Mouse (Mus musculus): ENCODE data around the gene Nppb. TPM values are rescaled to one million over a fixed set of nuclear protein-coding genes. Genes with fewer than 3 reads are reported as not detected.

Gene Nppb
- polyA plus RNA-seq (2012; fragmentation: generic; extraction: Trizol) = not detected

GRCm38 (mm10) chr4:147985205-147986132 lies at the start of gene Nppb:
TSS of gene Nppb (plus strand) at chr4:147985788.

GRCm38 (mm10) chr4:147936331-147936954 lies 49.1 kb upstream of the Nppb start, which contains the start of gene Plod1:
TSS of gene Plod1 (minus strand) at chr4:147936767.

GRCm38 (mm10) chr4:147940576-147941044 lies 45.0 kb upstream of the Nppb start, which contains the start of gene 2510039O18Rik:
TSS of gene 2510039O18Rik (plus strand) at chr4:147940895.

GRCm38 (mm10) chr4:148000202-148000772 lies 14.7 kb downstream of the Nppb start, which contains the start of gene Nppa:
TSS of gene Nppa (plus strand) at chr4:148000722.

Other genes with a start within 250 kb of the Nppb start
- under 1 TPM in 1 of 2 experiments, not detected in 1; 0.05 TPM for gene Zfp984, start 176.0 kb upstream of the Nppb start, polyA plus RNA-seq (2012; fragmentation: generic; extraction: Trizol)
- gene Zfp933, start 137.4 kb upstream of the Nppb start, polyA plus RNA-seq (2012; fragmentation: generic; extraction: Trizol) = under 1 TPM; 0.02 to 0.35 TPM
- 10 to 100 TPM; 18.3 to 21.0 TPM for gene Miip, start 117.0 kb upstream of the Nppb start, polyA plus RNA-seq (2012; fragmentation: generic; extraction: Trizol)
- gene Fv1, start 116.8 kb upstream of the Nppb start, polyA plus RNA-seq (2012; fragmentation: generic; extraction: Trizol) = 1 to 10 TPM in 1 of 2 experiments, under 1 TPM in 1; 0.26 to 2.9 TPM
- 10 to 100 TPM; 21.7 to 28.1 TPM for gene Mfn2, start 81.1 kb upstream of the Nppb start, polyA plus RNA-seq (2012; fragmentation: generic; extraction: Trizol)
- gene Plod1, start 49.0 kb upstream of the Nppb start, polyA plus RNA-seq (2012; fragmentation: generic; extraction: Trizol) = 10 to 100 TPM; 25.9 to 69.0 TPM
- gene 2510039O18Rik, start 44.9 kb upstream of the Nppb start, polyA plus RNA-seq (2012; fragmentation: generic; extraction: Trizol) = 10 to 100 TPM; 15.3 to 43.6 TPM
- not detected for gene Nppa, start 14.9 kb downstream of the Nppb start, polyA plus RNA-seq (2012; fragmentation: generic; extraction: Trizol)
- gene Clcn6, start 53.0 kb downstream of the Nppb start, polyA plus RNA-seq (2012; fragmentation: generic; extraction: Trizol) = 1 to 10 TPM; 1.5 to 7.3 TPM
- 10 to 100 TPM in 1 of 2 experiments, 1 to 10 TPM in 1; 4.5 to 16.9 TPM for gene Mthfr, start 53.3 kb downstream of the Nppb start, polyA plus RNA-seq (2012; fragmentation: generic; extraction: Trizol)
- 10 to 100 TPM; 17.7 TPM for gene Agtrap, start 102.2 kb downstream of the Nppb start, polyA plus RNA-seq (2012; fragmentation: generic; extraction: Trizol)
- gene Mad2l2, start 144.6 kb downstream of the Nppb start, polyA plus RNA-seq (2012; fragmentation: generic; extraction: Trizol) = 10 to 100 TPM; 29.3 to 46.0 TPM
- gene Draxin, start 144.9 kb downstream of the Nppb start, polyA plus RNA-seq (2012; fragmentation: generic; extraction: Trizol) = under 1 TPM; under 0.01 to 0.14 TPM
- gene Fbxo6, start 166.4 kb downstream of the Nppb start, polyA plus RNA-seq (2012; fragmentation: generic; extraction: Trizol) = 10 to 100 TPM; 66.2 to 95.0 TPM
- gene Fbxo44, start 174.7 kb downstream of the Nppb start, polyA plus RNA-seq (2012; fragmentation: generic; extraction: Trizol) = 1 to 10 TPM in 1 of 2 experiments, under 1 TPM in 1; 0.50 to 2.3 TPM
- 1 to 10 TPM; 1.2 to 2.9 TPM for gene Fbxo2, start 174.8 kb downstream of the Nppb start, polyA plus RNA-seq (2012; fragmentation: generic; extraction: Trizol)